Mouse (Mus musculus): ENCODE measurements at regions not wholly inside any gene's neighbourhood (a gene's known extent, or its start where the extent isn't known, plus 50 kb on each side); places are given as distances from the start of the nearest gene placed in this dataset.

DNA sequence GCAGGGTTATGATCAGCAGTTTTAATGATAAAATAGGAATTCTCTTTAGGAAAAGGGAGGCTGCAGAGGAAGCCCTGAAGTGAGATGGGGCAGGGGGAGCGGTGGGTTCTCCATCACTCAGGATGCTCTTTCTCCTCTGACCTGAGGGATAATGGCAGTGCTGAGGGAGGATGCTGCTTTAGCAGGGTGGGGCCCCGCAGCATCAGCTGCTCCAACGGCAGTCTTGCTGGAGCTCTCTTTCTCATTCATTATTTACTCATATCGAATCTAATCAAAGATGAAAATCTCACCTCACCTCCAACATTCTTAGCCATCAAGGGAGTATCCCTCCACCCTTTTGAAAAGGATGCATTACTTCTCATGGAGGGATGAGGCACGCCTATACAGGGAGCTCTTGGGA, 141.7 kb downstream of the Gm11011 start:
- Histone ChIP-seq H3K4me2 (no peak overlapping the region), H3K36me3 (no peaks in the 10 kb centered on the region), H3K9me3 (replicated peaks) (no peaks in the 10 kb centered on the region), H3K4me3 (replicated peaks) (no peak overlapping the region), H3K4me1 (no peaks in the 10 kb centered on the region), H3K27me3 (no peaks in the 10 kb centered on the region), H3K9ac (no peak overlapping the region), H3K27ac (no peak overlapping the region)
- ATAC-seq (replicated peaks; ENCODE audit: low FRiP score): no peak
- WGBS: 91% methylated on average over 5 of the region's 5 CpGs

DNA sequence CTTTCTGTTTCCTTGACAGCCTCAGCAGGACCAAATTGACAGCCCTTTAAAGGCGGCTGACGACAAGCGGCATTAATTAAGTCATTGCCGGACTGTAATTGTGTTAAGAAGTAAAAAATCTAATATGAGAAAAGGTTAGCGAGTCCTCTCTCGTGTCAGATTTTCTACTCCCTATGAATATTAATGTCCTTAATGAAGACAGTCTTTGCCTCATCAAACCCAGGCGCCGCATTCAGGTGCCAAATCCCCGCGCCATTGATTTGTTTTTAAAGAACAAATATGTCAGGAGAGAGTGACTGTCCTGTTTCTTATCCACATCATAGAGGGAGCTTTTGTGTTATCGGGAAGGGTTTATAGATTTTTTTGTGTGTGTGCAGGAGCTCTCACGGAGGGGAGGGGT, 142.2 kb downstream of the Gm11011 start:
- ATAC-seq (replicated peaks; ENCODE audit: low FRiP score): no peak
- Histone ChIP-seq H3K4me3 (replicated peaks) (no peak overlapping the region), H3K4me1 (no peaks in the 10 kb centered on the region), H3K9ac (no peak overlapping the region), H3K36me3 (no peaks in the 10 kb centered on the region), H3K4me2 (no peak overlapping the region), H3K27ac (no peak overlapping the region), H3K27me3 (no peaks in the 10 kb centered on the region), H3K9me3 (replicated peaks) (no peaks in the 10 kb centered on the region)
- WGBS: 87% methylated on average over 12 of the region's 12 CpGs

DNA sequence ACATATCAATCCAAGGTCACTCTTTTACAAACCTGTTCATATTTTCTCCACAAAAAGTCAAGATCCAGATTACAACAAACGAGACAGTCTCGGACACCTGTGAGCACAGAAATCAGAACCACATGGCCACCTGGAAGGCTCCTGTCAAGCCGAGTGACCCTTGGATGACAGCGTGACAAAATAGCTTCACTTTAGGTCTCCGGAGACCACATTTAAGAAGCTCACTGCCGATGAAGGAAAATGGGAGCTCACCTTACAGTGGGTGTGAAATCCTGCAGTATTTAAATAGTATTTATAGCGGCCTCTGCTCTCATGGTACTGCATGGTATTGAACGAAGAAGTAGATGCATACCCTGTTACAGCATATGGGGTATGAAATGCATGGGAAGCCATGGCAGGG, 144.3 kb downstream of the Gm11011 start:
- 61% methylated on average over 8 of the region's 8 CpGs for WGBS
- Histone ChIP-seq H3K27ac (no peak overlapping the region), H3K36me3 (no peaks in the 10 kb centered on the region), H3K4me2 (no peak overlapping the region), H3K9me3 (replicated peaks) (no peaks in the 10 kb centered on the region), H3K4me3 (replicated peaks) (no peak overlapping the region), H3K9ac (no peak overlapping the region), H3K4me1 (no peaks in the 10 kb centered on the region), H3K27me3 (no peaks in the 10 kb centered on the region)
- ATAC-seq (replicated peaks; ENCODE audit: low FRiP score): no peak

DNA sequence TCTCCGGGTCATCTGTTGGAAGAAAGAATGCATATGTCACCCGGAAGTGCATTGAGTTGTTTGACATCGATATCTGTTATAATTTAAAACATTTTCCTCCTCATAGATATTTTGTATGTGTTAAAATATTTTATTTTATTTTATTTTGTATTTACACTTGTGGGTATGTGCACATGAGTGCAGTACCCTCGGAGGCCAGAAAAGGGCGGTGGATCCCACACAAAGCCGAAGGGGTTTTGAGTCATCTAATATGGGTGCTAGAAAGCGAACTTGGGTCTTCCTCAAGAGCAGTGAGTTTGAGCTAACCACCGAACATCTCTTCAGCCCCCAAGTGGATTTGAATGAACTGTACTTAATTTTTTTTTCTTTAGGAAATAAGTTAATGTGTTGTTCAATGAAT, 156.0 kb downstream of the Gm11011 start:
- Histone ChIP-seq H3K27me3 (no peaks in the 10 kb centered on the region), H3K36me3 (no peaks in the 10 kb centered on the region), H3K27ac (no peak overlapping the region), H3K9me3 (replicated peaks) (no peaks in the 10 kb centered on the region), H3K4me2 (no peak overlapping the region), H3K4me1 (no peaks in the 10 kb centered on the region), H3K9ac (no peak overlapping the region), H3K4me3 (replicated peaks) (no peak overlapping the region)
- WGBS: 94% methylated on average over 8 of the region's 8 CpGs
- ATAC-seq (replicated peaks; ENCODE audit: low FRiP score): no peak

DNA sequence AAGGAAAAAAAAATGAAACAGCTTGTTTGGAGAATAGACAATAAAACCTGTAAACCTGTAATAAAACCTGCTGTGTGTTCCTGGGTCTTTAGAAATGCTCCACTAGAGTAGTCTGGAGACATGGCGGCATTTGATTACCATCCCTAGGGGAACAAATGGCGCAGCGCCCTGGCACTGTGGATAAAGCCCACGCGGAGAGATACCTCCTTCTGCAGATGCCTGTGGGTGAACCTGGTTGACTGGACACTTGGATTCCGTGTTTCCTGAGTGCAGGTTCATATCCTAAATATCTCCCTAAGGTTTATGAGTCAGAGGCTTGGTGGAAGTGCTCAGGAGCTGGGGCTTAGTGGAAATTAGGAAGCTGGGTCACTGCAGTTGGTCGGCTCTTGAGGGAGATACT, 158.1 kb downstream of the Gm11011 start:
- H3K4me3 ChIP-seq (replicated peaks): no peak overlapping the region
- H3K27ac ChIP-seq: no peak overlapping the region
- ATAC-seq (replicated peaks; ENCODE audit: low FRiP score): no peak
- no peaks in the 10 kb centered on the region for H3K9me3 ChIP-seq (replicated peaks)
- no peak overlapping the region for H3K4me2 ChIP-seq
- no peaks in the 10 kb centered on the region for H3K27me3 ChIP-seq
- H3K36me3 ChIP-seq: no peaks in the 10 kb centered on the region
- no peaks in the 10 kb centered on the region for H3K4me1 ChIP-seq
- 87% methylated on average over 7 of the region's 7 CpGs for WGBS
- no peak overlapping the region for H3K9ac ChIP-seq

DNA sequence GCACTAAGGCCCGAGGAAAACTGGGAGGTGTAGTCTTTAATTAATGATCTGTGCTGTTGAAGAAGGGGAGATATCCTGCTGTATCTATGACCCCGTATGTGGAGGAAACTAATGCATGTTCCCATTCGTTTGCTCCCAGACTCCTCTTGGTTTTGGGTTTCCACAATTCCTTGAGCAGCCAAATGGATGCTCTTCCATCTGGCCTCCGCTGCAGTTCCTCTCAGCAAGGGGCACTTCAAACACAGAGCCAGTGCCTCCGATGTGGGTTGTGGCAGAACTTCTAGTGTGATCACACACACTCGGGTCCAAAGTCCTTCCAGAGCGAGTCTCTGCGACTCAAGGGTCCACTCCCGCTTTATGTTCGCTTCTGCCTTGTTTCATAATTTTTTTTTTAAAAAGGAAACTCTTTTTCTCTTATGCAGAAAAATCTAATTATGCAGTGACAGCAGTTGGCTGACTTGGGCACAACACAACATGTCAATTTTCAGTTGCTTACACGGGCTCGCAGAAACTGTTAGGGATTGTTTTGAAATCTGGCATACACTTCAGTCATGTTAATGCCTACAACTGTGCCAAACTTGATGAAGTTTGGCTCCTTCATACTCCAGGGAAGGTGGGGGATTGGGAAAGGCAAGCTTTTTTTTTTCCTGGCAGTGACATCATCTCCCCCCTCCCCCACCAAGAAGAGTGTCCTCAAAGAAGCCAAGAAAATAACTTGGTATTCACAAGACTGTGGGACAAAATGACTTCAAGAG, 163.2 kb downstream of the Gm11011 start:
- no peak overlapping the region for H3K4me2 ChIP-seq
- H3K9ac ChIP-seq: no peak overlapping the region
- H3K27ac ChIP-seq: no peak overlapping the region
- ATAC-seq (replicated peaks; ENCODE audit: low FRiP score): no peak
- WGBS: 65% methylated on average over 12 of the region's 12 CpGs
- H3K4me3 ChIP-seq (replicated peaks): no peak overlapping the region
- H3K9me3 ChIP-seq (replicated peaks): no peaks in the 10 kb centered on the region
- no peaks in the 10 kb centered on the region for H3K27me3 ChIP-seq
- no peaks in the 10 kb centered on the region for H3K4me1 ChIP-seq
- no peaks in the 10 kb centered on the region for H3K36me3 ChIP-seq

DNA sequence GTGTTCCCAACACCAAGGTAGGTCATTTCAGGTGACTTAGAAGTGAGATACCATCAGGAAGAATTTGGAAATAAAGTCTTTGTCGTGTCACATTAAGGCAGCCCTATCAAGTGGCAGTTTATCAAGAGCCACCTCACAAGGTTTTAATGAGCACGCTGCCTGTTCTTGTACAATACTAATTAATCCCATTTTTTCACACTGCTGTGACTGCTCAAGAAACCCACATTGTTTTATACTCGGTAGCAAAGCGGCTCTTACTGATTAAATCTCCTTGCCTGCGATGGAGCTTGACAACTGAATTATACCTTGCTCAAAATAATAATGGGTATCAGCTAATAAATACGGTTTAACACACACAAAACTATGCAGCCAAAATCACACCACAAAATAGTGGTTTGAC, 175.2 kb downstream of the Gm11011 start:
- 66% methylated on average over 6 of the region's 6 CpGs for WGBS
- no peak overlapping the region for H3K27ac ChIP-seq

DNA sequence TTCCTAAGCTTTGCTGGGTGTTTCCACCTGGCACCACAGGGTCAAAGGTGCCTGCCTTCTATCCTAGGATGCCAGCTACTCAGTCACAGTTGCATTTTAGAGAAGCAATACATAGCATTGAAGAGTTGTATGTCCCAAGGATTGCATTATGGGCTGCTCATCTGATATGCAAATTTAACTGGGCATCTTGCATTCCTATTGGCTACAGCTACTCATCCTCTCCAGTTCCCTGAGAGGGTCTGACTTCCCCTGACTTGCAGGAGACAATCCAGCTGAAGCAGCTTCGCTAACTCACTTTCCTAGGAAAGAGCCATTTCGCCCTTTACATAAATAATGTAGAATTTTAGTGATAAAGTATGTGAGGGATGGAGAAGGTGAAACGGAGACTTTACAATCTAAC, 177.5 kb downstream of the Gm11011 start:
- 31% methylated on average over 3 of the region's 3 CpGs for WGBS
- ATAC-seq (replicated peaks; ENCODE audit: low FRiP score): no peak

More for the DNA sequence above, 175.2 kb downstream of the Gm11011 start:
- Histone ChIP-seq H3K4me2 (no peak overlapping the region), H3K4me3 (replicated peaks) (no peak overlapping the region), H3K36me3 (no peaks in the 10 kb centered on the region), H3K9ac (no peak overlapping the region), H3K27me3 (no peaks in the 10 kb centered on the region), H3K4me1 (no peaks in the 10 kb centered on the region), H3K9me3 (replicated peaks) (no peaks in the 10 kb centered on the region)
- no peak for ATAC-seq (replicated peaks; ENCODE audit: low FRiP score)

DNA sequence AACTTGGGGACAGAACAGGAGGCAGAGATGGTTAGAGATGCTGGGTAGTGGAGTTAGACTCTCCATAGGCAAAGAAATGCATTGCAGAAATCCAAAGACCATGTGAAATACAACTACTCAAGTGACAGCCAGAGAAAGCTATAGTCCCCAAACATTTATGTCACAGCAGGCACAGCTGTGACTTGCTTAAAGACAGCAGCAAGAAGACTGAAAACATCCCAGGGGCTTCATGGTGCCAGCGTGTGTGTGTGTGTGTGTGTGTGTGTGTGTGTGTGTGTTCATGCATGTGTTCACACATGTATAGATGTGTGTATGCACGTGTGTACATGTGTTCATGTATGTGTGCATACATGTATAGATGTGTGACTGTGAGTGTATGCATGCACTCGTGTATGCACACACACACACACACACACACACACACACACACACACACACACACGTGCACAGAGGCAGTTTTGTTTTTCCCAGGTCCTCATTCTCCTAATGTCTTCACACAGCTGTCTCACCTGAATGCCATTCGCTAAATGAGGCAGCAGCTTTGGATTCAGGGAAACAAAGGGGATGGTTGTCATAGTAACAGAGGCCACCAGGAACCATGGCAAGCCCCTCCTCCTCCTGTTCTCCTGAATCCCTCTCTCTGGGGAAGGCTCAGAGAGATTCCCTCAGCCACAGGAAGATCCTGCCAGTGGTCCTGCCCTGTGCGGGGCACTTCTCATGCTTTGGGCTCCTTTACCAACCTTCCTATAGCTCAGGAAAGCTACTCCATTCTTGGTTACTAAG, 182.4 kb downstream of the Gm11011 start:
- no peaks in the 10 kb centered on the region; the same call in 1 of the 2 replicates for H3K9me3 ChIP-seq (replicated peaks)
- H3K4me3 ChIP-seq (replicated peaks): no peak overlapping the region
- no peaks in the 10 kb centered on the region for H3K36me3 ChIP-seq
- peak; percentile 40; the same call in 1 of the 2 replicates for ATAC-seq (replicated peaks; ENCODE audit: low FRiP score)
- no peak overlapping the region for H3K9ac ChIP-seq
- H3K27me3 ChIP-seq: no peaks in the 10 kb centered on the region
- H3K4me1 ChIP-seq: 0 out of 2 replicates have a peak, but pooled peaks cover 2% of the 10 kb centered on the region
- WGBS: 32% methylated on average over 6 of the region's 6 CpGs
- no peak overlapping the region for H3K27ac ChIP-seq
- no peak overlapping the region for H3K4me2 ChIP-seq

More for the DNA sequence above, 177.5 kb downstream of the Gm11011 start:
- no peaks in the 10 kb centered on the region for H3K27me3 ChIP-seq
- no peaks in the 10 kb centered on the region for H3K9me3 ChIP-seq (replicated peaks)
- 0 out of 2 replicates have a peak, but pooled peaks cover 2% of the 10 kb centered on the region for H3K4me1 ChIP-seq
- H3K4me2 ChIP-seq: no peak overlapping the region
- no peak overlapping the region for H3K4me3 ChIP-seq (replicated peaks)
- H3K36me3 ChIP-seq: no peaks in the 10 kb centered on the region
- no peak overlapping the region for H3K27ac ChIP-seq
- no peak overlapping the region for H3K9ac ChIP-seq

DNA sequence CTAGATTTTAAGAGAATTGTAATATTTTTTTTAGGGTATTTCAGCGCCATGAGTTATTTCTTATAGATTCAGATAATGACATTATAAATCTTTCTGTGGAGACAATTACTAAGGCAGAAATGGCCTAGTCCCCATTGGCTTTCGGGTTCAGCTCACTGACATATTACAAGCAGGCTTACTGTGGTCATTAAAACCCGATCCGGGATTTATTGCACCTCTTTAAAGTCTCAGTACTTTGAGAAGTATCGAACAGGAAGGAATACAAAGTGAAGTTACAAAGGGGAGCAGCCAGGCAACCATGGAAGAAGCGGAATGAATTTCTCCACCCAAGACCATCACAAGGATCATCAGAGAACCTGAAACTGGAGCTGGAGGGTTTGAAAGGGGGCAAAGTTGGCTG, 189.8 kb downstream of the Gm11011 start:
- Histone ChIP-seq H3K27me3 (0 out of 2 replicates have a peak, but pooled peaks cover 3% of the 10 kb centered on the region), H3K4me3 (replicated peaks) (no peak overlapping the region), H3K9me3 (replicated peaks) (no peaks in the 10 kb centered on the region; the same call in 1 of the 2 replicates), H3K9ac (no peak overlapping the region), H3K4me2 (no peak overlapping the region), H3K36me3 (no peaks in the 10 kb centered on the region), H3K4me1 (peaks cover 11% of the 10 kb centered on the region; the same call in 1 of the 2 replicates), H3K27ac (no peak overlapping the region)
- 9% methylated on average over 6 of the region's 6 CpGs for WGBS
- no peak for ATAC-seq (replicated peaks; ENCODE audit: low FRiP score)

DNA sequence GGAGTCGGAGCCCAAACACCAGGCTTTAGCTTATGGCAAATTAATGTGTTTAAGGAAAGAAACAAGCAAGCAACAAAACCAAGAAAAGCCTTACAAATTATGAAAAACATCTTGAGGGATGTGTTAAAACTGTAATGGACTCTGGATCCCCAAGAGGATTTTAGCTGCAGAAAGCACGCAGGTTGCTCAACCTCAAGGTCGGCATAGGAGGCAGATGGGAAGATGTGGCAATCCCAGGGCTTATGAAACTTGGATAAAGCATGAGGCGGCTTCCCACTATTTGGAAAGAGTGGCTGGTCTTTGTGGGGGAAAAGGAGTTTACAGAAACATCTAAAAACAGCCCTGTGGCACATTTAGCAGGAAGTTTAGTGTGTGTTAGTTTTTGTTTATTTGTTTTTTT, 190.5 kb downstream of the Gm11011 start:
- Histone ChIP-seq H3K27me3 (0 out of 2 replicates have a peak, but pooled peaks cover 3% of the 10 kb centered on the region), H3K9ac (no peak overlapping the region), H3K4me1 (peaks cover 11% of the 10 kb centered on the region; the same call in 1 of the 2 replicates), H3K27ac (no peak overlapping the region), H3K36me3 (no peaks in the 10 kb centered on the region), H3K4me2 (no peak overlapping the region), H3K4me3 (replicated peaks) (no peak overlapping the region), H3K9me3 (replicated peaks) (no peaks in the 10 kb centered on the region)
- WGBS: 46% methylated on average over 4 of the region's 4 CpGs
- ATAC-seq (replicated peaks; ENCODE audit: low FRiP score): no peak

DNA sequence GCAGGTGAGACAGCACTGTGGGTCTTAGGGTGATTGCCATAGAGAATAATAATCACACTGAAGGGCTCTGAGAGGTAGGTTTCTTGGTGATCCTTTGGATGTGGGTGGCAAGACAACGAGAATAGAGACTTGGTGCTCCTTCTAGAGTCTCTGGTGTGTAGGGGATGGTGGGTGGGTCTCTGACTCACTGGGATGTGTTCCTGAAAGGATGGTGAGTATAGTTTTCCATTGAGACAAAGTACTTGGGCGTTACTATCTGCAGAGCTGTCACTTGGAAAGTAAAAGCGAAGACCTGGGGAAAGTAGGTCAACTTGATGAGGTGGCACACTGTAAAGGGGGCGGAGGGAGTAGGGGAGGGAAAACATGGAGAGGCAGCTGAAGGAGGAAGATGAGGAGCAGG, 191.3 kb downstream of the Gm11011 start:
- no peak for ATAC-seq (replicated peaks; ENCODE audit: low FRiP score)
- Histone ChIP-seq H3K9me3 (replicated peaks) (no peaks in the 10 kb centered on the region), H3K27ac (no peak overlapping the region), H3K4me2 (no peak overlapping the region), H3K27me3 (0 out of 2 replicates have a peak, but pooled peaks cover 3% of the 10 kb centered on the region), H3K4me3 (replicated peaks) (no peak overlapping the region), H3K9ac (no peak overlapping the region), H3K36me3 (no peaks in the 10 kb centered on the region), H3K4me1 (peaks cover 11% of the 10 kb centered on the region; the same call in 1 of the 2 replicates)
- WGBS: 91% methylated on average over 4 of the region's 4 CpGs

All from kidney, embryonic 15.5 days (tissue).